Mouse (Mus musculus) forebrain, embryonic 14.5 days (tissue): ENCODE results near the gene Fpgs. TPM values are rescaled to one million over a fixed set of nuclear protein-coding genes. Genes with fewer than 3 reads are reported as not detected.

Experiments
- ATAC-seq: fragments of 200-750 bp; cut with Nextera tagmentation; 2 replicates; pipeline ENCODE4 v1.8.0; 2017; ENCODE audit warnings: mild to moderate bottlenecking, moderate library complexity
- DNase-seq: peaks from one replicate; pipeline ENCODE4 v3.0.0-alpha.2; 2015; ENCODE audit warnings: low spot score
- H3K27ac ChIP-seq: fragments of 300-500 bp; sonication (generic); 2 replicates; pipeline ENCODE4 v1.5.1; 2014; ENCODE audit warnings: low read depth, mild to moderate bottlenecking, control low read depth, low read length, moderate library complexity
- H3K27me3 ChIP-seq: fragments of 300-500 bp; sonication (generic); replicated peaks from 2 replicates; pipeline ENCODE4 v1.6.1; 2014; ENCODE audit warnings: low read length, control low read depth, mixed read lengths; ENCODE audit not compliant: control insufficient read depth, insufficient read depth
- H3K36me3 ChIP-seq: fragments of 300-500 bp; sonication (generic); 2 replicates; pipeline ENCODE4 v1.6.1; 2014; ENCODE audit warnings: low read length, control low read depth; ENCODE audit not compliant: control insufficient read depth, insufficient read depth
- H3K4me1 ChIP-seq: fragments of 300-500 bp; sonication (generic); 2 replicates; pipeline ENCODE4 v1.6.1; 2014; ENCODE audit warnings: antibody characterized with exemption, low read length, control low read depth; ENCODE audit not compliant: control insufficient read depth, insufficient read depth
- H3K4me2 ChIP-seq: fragments of 300-500 bp; sonication (generic); 2 replicates; pipeline ENCODE4 v1.6.1; 2014; ENCODE audit warnings: mild to moderate bottlenecking, control low read depth, low read length
- H3K4me3 ChIP-seq: fragments of 300-500 bp; sonication (generic); 2 replicates; pipeline ENCODE4 v1.5.1; 2014; ENCODE audit warnings: low read depth, low read length, control low read depth
- H3K9ac ChIP-seq: fragments of 300-500 bp; sonication (generic); 2 replicates; pipeline ENCODE4 v1.6.1; 2014; ENCODE audit warnings: mild to moderate bottlenecking, low read length, control low read depth, moderate library complexity
- H3K9me3 ChIP-seq: fragments of 300-500 bp; sonication (generic); replicated peaks from 2 replicates; pipeline ENCODE4 v1.6.1; 2016; ENCODE audit warnings: low read length, control low read depth, mixed read lengths; ENCODE audit not compliant: control insufficient read depth
- WGBS: fragments of 180-500 bp; shearing (Covaris S2); extraction: QIAGEN DNeasy Blood & Tissue Kit; methylation state at CpG from one replicate; pipeline ENCODE4 v1.1.7; 2014; 5-methylcytosine and 5-hydroxymethylcytosine counted together
- polyA plus RNA-seq: library from polyadenylated mRNA; unstranded; fragments of >200 nt; fragmentation: Nextera tagmentation; extraction: Ambion mirVana; gene quantifications from 2 replicates; pipeline ENCODE4 v1.2.1, GENCODE M21; 2014

The Fpgs gene
- polyA plus RNA-seq, 1 experiment from 2014 or later, result 10.9 TPM

DNA sequence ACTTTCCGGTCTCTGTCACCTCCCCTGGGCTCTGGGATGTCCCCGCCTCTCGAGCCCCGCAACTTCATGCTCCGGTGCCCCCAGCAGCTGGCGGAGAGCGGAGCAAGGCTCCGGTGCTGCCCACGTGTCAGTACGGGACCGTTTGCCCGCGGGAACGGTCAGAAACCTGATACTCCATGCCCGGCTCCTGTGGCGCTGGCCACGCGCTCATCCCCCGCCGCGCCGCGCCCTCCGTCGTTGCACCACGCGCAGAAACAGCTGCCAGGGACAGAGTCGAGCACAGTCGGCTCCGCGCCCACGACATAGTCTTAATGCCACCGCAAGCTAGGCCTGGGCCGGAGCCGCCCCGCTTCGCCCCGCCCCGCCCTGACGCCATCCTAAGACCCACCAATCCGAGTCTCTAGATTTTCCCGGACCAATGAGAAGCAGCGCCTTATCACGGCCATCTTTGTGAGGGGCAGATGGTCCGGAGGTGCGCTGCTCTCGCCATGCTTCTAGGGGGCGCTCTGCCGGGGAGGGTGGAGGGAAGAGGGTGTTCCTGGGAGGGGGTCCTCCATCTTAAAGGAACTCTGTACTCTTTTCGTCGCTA, 10.0 kb downstream of the Fpgs start:
- Histone ChIP-seq H3K9ac (peak overlapping the region; percentile 87), H3K27ac (peak overlapping the region; percentile 70), H3K4me2 (peak overlapping the region; percentile 90), H3K9me3 (no peaks in the 10 kb centered on the region), H3K36me3 (no peaks in the 10 kb centered on the region), H3K4me3 (peak overlapping the region; percentile 71), H3K27me3 (no peaks in the 10 kb centered on the region), H3K4me1 (peaks cover 6% of the 10 kb centered on the region; the same call in 1 of the 2 replicates)
- DNase-seq, result peak; percentile 99
- peak; percentile 100 for ATAC-seq
- WGBS, result under 1% methylated on average over 51 of the region's 51 CpGs

DNA sequence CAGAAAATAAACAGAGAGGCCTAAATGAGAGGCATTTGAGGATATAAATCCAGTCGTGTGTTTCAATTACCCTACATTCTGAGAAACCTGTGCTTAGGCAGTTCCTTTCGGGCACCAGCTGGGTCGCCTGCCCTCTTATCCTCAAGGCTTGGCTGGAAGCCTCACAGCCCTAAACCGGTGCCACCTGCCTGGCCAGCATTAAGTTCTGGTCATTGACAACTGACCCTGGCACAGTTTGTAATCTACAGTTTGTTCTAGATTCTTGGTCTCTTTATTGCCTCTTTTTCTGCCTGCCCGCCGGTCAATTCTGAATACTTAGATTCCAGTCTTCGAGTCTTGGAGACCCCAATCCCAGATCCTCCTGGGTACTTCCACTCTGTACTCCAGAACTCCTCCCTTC, 10.7 kb downstream of the Fpgs start:
- Histone ChIP-seq H3K9ac (peak overlapping the region; percentile 87), H3K27ac (no peak overlapping the region), H3K9me3 (no peaks in the 10 kb centered on the region), H3K4me1 (peaks cover 6% of the 10 kb centered on the region; the same call in 1 of the 2 replicates), H3K4me2 (peak overlapping the region; percentile 90), H3K4me3 (peak overlapping the region; percentile 71), H3K36me3 (no peaks in the 10 kb centered on the region), H3K27me3 (no peaks in the 10 kb centered on the region)
- WGBS, result 17% methylated on average over 7 of the region's 7 CpGs
- DNase-seq, result no peak
- no peak for ATAC-seq

GRCm38 (mm10) chr2:32692496-32692895, 11.4 kb downstream of the Fpgs start:
- no peak overlapping the region for H3K9ac ChIP-seq
- no peak overlapping the region for H3K4me2 ChIP-seq
- DNase-seq, result no peak
- 91% methylated on average over 14 of the region's 14 CpGs for WGBS
- no peak for ATAC-seq
- H3K27ac ChIP-seq, result no peak overlapping the region
- no peaks in the 10 kb centered on the region for H3K27me3 ChIP-seq
- peaks cover 6% of the 10 kb centered on the region; the same call in 1 of the 2 replicates for H3K4me1 ChIP-seq
- no peaks in the 10 kb centered on the region for H3K9me3 ChIP-seq
- no peak overlapping the region for H3K4me3 ChIP-seq
- H3K36me3 ChIP-seq, result peaks cover 3% of the 10 kb centered on the region; the same call in 1 of the 2 replicates

DNA sequence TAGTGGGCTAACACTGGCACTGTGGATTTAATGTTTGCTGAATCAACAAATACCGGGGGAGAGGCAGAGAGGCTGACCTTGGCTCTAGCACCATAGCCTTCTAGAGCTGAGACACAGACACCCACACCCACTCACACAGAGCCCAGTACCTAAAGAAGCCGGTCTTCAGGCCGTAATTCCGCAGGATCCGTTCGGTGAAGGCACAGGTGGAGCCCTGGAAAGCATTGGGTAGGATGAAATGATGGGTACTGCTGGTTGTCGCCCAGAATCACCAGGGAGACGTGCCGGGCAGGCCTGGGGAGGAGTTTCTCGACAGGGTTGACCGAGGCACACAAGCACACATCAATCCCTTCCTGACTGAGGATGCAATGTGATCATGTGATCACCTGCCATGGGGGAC, 12.9 kb downstream of the Fpgs start:
- Histone ChIP-seq H3K9me3 (no peaks in the 10 kb centered on the region), H3K27me3 (no peaks in the 10 kb centered on the region), H3K36me3 (peaks cover 12% of the 10 kb centered on the region), H3K4me3 (no peak overlapping the region), H3K9ac (no peak overlapping the region), H3K4me1 (peaks cover 6% of the 10 kb centered on the region; the same call in 1 of the 2 replicates), H3K4me2 (no peak overlapping the region), H3K27ac (no peak overlapping the region)
- DNase-seq (no peak), ATAC-seq (no peak)
- WGBS, result 89% methylated on average over 11 of the region's 11 CpGs

DNA sequence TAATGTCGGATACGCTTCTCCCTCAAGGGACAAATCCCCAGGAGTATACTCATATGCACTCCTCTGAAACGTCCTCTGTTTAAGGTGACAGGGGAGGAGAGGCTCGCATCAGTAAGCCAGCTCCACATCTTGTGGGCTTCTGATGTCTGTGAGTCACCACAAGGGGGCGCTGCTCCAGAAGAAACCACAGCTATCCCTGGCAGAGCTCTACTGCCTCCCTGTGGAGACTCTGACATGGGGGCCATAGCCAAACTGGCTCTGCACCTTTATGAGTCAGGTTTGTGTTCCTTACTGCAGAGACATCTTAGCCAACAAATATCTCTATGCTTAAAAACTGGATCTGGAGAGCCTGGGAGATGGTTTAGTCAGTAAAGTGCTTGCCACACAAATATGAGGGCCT, 14.5 kb downstream of the Fpgs start:
- 19% methylated on average over 5 of the region's 5 CpGs for WGBS
- no peak for ATAC-seq
- peak; percentile 90 for DNase-seq
- H3K4me2 ChIP-seq, result no peak overlapping the region
- no peak overlapping the region for H3K9ac ChIP-seq
- H3K4me1 ChIP-seq, result peaks cover 6% of the 10 kb centered on the region; the same call in 1 of the 2 replicates
- no peak overlapping the region for H3K4me3 ChIP-seq
- H3K9me3 ChIP-seq, result no peaks in the 10 kb centered on the region
- peaks cover 28% of the 10 kb centered on the region for H3K36me3 ChIP-seq
- H3K27me3 ChIP-seq, result no peaks in the 10 kb centered on the region
- no peak overlapping the region for H3K27ac ChIP-seq

DNA sequence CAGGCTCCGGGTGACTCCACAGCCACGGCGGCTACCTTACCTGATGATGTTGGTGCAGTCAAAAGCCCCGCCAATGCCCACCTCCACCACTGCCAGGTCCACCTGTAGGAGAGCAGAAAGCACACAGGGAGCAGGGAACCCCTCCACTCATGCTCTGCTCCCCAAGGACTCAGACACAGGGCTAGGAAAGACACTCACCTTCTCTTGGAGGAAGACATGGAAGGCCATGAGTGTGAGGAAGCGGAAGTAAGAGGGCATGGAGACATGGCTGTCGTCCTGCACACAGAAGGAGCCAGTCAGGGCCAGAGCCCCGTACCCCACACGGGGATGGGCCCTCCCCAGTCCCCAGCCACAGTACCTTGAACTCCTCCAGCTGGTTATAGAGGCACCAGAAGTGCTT, 16.4 kb downstream of the Fpgs start:
- Histone ChIP-seq H3K27me3 (no peaks in the 10 kb centered on the region), H3K4me3 (no peak overlapping the region), H3K36me3 (peaks cover 44% of the 10 kb centered on the region), H3K27ac (no peak overlapping the region), H3K4me2 (no peak overlapping the region), H3K4me1 (no peaks in the 10 kb centered on the region), H3K9ac (no peak overlapping the region), H3K9me3 (no peaks in the 10 kb centered on the region)
- DNase-seq, result no peak
- 93% methylated on average over 8 of the region's 8 CpGs for WGBS
- no peak for ATAC-seq

- Histone ChIP-seq H3K4me3 (no peak overlapping the region), H3K9ac (no peak overlapping the region), H3K36me3 (peaks cover 48% of the 10 kb centered on the region), H3K4me1 (no peaks in the 10 kb centered on the region), H3K9me3 (no peaks in the 10 kb centered on the region), H3K4me2 (no peak overlapping the region), H3K27ac (no peak overlapping the region), H3K27me3 (no peaks in the 10 kb centered on the region)
- ATAC-seq, result no peak
- 90% methylated on average over 6 of the region's 6 CpGs for WGBS
- DNase-seq, result no peak
These were observed 17.3 kb downstream of the Fpgs start for GRCm38 (mm10) chr2:32686640-32687039.

GRCm38 (mm10) chr2:32685807-32686206, 18.1 kb downstream of the Fpgs start:
- Histone ChIP-seq H3K27me3 (no peaks in the 10 kb centered on the region), H3K27ac (no peak overlapping the region), H3K36me3 (peaks cover 48% of the 10 kb centered on the region), H3K9me3 (no peaks in the 10 kb centered on the region), H3K9ac (no peak overlapping the region), H3K4me2 (no peak overlapping the region), H3K4me3 (no peak overlapping the region), H3K4me1 (no peaks in the 10 kb centered on the region)
- ATAC-seq (no peak), DNase-seq (no peak)
- 97% methylated on average over 3 of the region's 3 CpGs for WGBS

- H3K27ac ChIP-seq, result no peak overlapping the region
- 91% methylated on average over 15 of the region's 15 CpGs for WGBS
- peaks cover 48% of the 10 kb centered on the region for H3K36me3 ChIP-seq
These were observed 19.1 kb downstream of the Fpgs start for GRCm38 (mm10) chr2:32684681-32685428.

More at GRCm38 (mm10) chr2:32684681-32685428, 19.1 kb downstream of the Fpgs start:
- DNase-seq, result no peak
- no peak overlapping the region for H3K9ac ChIP-seq
- H3K4me2 ChIP-seq, result no peak overlapping the region
- no peak for ATAC-seq
- no peaks in the 10 kb centered on the region for H3K9me3 ChIP-seq
- no peaks in the 10 kb centered on the region for H3K4me1 ChIP-seq
- H3K27me3 ChIP-seq, result no peaks in the 10 kb centered on the region
- no peak overlapping the region for H3K4me3 ChIP-seq
